In genomic region chr4:124695786-124696516, GRCm38 (mm10) we compare ENCODE assay signal across 7 mouse cellular contexts. TPM values are rescaled to one million over a fixed set of nuclear protein-coding genes. Genes with fewer than 3 reads are reported as not detected.
A peak's percentile ranks its signal among the peaks of the same experiment; 100 is the strongest.
DNase-seq lines count a peak whose midpoint lies in the region; ATAC-seq and TF ChIP-seq lines count a peak whose summit lies in the region.

No protein-coding gene starts in this region.

- peak overlapping the region; percentile 52 for H3K9ac ChIP-seq in liver, embryonic 13.5 days

- H3K4me2 ChIP-seq in liver, embryonic 13.5 days, result peak overlapping the region; percentile 48

- peak overlapping the region; percentile 23; the same call in 1 of the 2 replicates for H3K4me3 ChIP-seq in spleen, adult 2 months (ENCODE audit: extremely low read depth, insufficient read depth, insufficient read length)
- H3K4me3 ChIP-seq in liver, embryonic 13.5 days (replicated peaks), result peak overlapping the region; percentile 22

- TF ChIP-seq CTCF in spleen, adult 2 months (IDR thresholded peaks at IDR 0.05; ENCODE audit: extremely low read depth, insufficient read depth, insufficient read length, insufficient replicate concordance), result no peak

- ATAC-seq in liver, embryonic 13.5 days (ENCODE audit: low read depth), result no peak

- no peak overlapping the region for H3K27ac ChIP-seq in spleen, adult 2 months (ENCODE audit: insufficient read depth, low read length)
- H3K27ac ChIP-seq in liver, embryonic 13.5 days, result peak overlapping the region; percentile 30

- no peaks in the 10 kb centered on the region for H3K36me3 ChIP-seq in spleen, adult 2 months (ENCODE audit: control insufficient read depth, insufficient read depth, low read length)
- no peaks in the 10 kb centered on the region for H3K36me3 ChIP-seq in liver, embryonic 13.5 days

- no peak for TF ChIP-seq POLR2A in spleen, adult 2 months (IDR thresholded peaks at IDR 0.05; ENCODE audit: low read depth, low read length)

- H3K4me1 ChIP-seq in spleen, adult 2 months (ENCODE audit: control insufficient read depth, insufficient read depth, insufficient read length), result peaks cover 8% of the 10 kb centered on the region
- H3K4me1 ChIP-seq in liver, embryonic 13.5 days (replicated peaks), result peaks cover 61% of the 10 kb centered on the region

- DNase-seq in spleen, adult 2 months (ENCODE audit: low read depth in 1 of 2, low spot score in 2 of 2), result no peak
- no peak for DNase-seq in spleen, postnatal 4 days (ENCODE audit: low spot score in 2 of 2)
- peak; percentile 74 for DNase-seq in gastrocnemius, postnatal 25 days
- DNase-seq in liver, embryonic 13.5 days, result no peak
- DNase-seq in cerebellum, adult 8-10 months, result no peak
- no peak for DNase-seq in left cerebral cortex, postnatal 14 days (ENCODE audit: low spot score in 2 of 2)
- DNase-seq in right cerebral cortex, postnatal 25 days, result no peak

- intact Hi-C loops in left cerebral cortex, postnatal 14 days (cut with DNase I), result no loop called here

- H3K27me3 ChIP-seq in spleen, adult 2 months (ENCODE audit: control insufficient read depth, insufficient read depth, low read length), result no peaks in the 10 kb centered on the region
- H3K27me3 ChIP-seq in liver, embryonic 13.5 days, result peaks cover 11% of the 10 kb centered on the region; the same call in 1 of the 2 replicates

- H3K9me3 ChIP-seq in liver, embryonic 13.5 days (replicated peaks), result no peaks in the 10 kb centered on the region

- 6% methylated on average over 18 of the region's 18 CpGs for WGBS in spleen, adult 2 months
- 6% methylated on average over 18 of the region's 18 CpGs for WGBS in liver, embryonic 13.5 days (ENCODE audit: insufficient replicate concordance)

RNA-seq across cellular contexts. Expression of gene Utp11, which starts 2.6 kb away (rescaled TPM):
- 3.0 and 3.4 TPM in 2 replicates for polyA plus RNA-seq in spleen, adult 2 months (2012; rRNA removed)
- total RNA-seq in gastrocnemius, postnatal 25 days (2021), result 10 to 100 TPM; 16.1 to 18.3 TPM
- 37.5 and 48.1 TPM in 2 replicates for polyA plus RNA-seq in liver, embryonic 13.5 days (2015; fragmentation: Nextera tagmentation; extraction: Ambion mirVana)
- 10 to 100 TPM; 14.1 to 14.3 TPM for total RNA-seq in left cerebral cortex, postnatal 14 days (2021)

RNA-seq across cellular contexts. Expression of gene Fhl3, which starts 4.5 kb away (rescaled TPM):
- 19.4 and 25.0 TPM in 2 replicates for polyA plus RNA-seq in spleen, adult 2 months (2012; rRNA removed)
- total RNA-seq in gastrocnemius, postnatal 25 days (2021), result 100 to 1,000 TPM; 200 to 220 TPM
- polyA plus RNA-seq in liver, embryonic 13.5 days (2015; fragmentation: Nextera tagmentation; extraction: Ambion mirVana), result 3.1 and 3.6 TPM in 2 replicates
- total RNA-seq in left cerebral cortex, postnatal 14 days (2021), result 1 to 10 TPM; 3.8 to 4.2 TPM

RNA-seq across cellular contexts. Expression of gene Sf3a3, which starts 18.6 kb away (rescaled TPM):
- 8.6 and 8.8 TPM in 2 replicates for polyA plus RNA-seq in spleen, adult 2 months (2012; rRNA removed)
- total RNA-seq in gastrocnemius, postnatal 25 days (2021), result 10 to 100 TPM; 10.8 to 11.3 TPM
- 91.3 and 101 TPM in 2 replicates for polyA plus RNA-seq in liver, embryonic 13.5 days (2015; fragmentation: Nextera tagmentation; extraction: Ambion mirVana)
- 10 to 100 TPM; 31.1 to 32.2 TPM for total RNA-seq in left cerebral cortex, postnatal 14 days (2021)

RNA-seq across cellular contexts. Expression of gene Pou3f1, which starts 39.3 kb away (rescaled TPM):
- polyA plus RNA-seq in spleen, adult 2 months (2012; rRNA removed), result 0.02 and 0.06 TPM in 2 replicates
- total RNA-seq in gastrocnemius, postnatal 25 days (2021), result under 1 TPM; 0.38 to 0.43 TPM
- polyA plus RNA-seq in liver, embryonic 13.5 days (2015; fragmentation: Nextera tagmentation; extraction: Ambion mirVana), result not detected in 2 replicates
- total RNA-seq in left cerebral cortex, postnatal 14 days (2021), result 10 to 100 TPM; 29.9 to 30.1 TPM

RNA-seq across cellular contexts. Expression of gene Inpp5b, which starts 45.7 kb away (rescaled TPM):
- 31.3 and 33.4 TPM in 2 replicates for polyA plus RNA-seq in spleen, adult 2 months (2012; rRNA removed)
- total RNA-seq in gastrocnemius, postnatal 25 days (2021), result 10 to 100 TPM in 1 of 2 experiments, 1 to 10 TPM in 1; 8.8 to 10.3 TPM
- polyA plus RNA-seq in liver, embryonic 13.5 days (2015; fragmentation: Nextera tagmentation; extraction: Ambion mirVana), result 43.2 and 49.7 TPM in 2 replicates
- 10 to 100 TPM; 35.3 to 42.5 TPM for total RNA-seq in left cerebral cortex, postnatal 14 days (2021)

Comparison
In these comparisons a context has a peak if more than half of its experiments do, and no peak if none do; other contexts are left out.
1. RNA of gene Fhl3, which starts 4.5 kb away (total RNA-seq): 200 to 220 TPM in gastrocnemius, postnatal 25 days; 3.8 to 4.2 TPM in left cerebral cortex, postnatal 14 days; every median in the first group is over 10 times any median in the second.